Mouse (Mus musculus): ENCODE results near the gene Rere.

- TF ChIP-seq CTCF (conservative IDR thresholded peaks at IDR 0.05 in 1 of 2, IDR thresholded peaks at IDR 0.05 in 1 of 2; ENCODE audit: low read depth in 2 of 2, low read length in 2 of 2) (no peak), EP300 (IDR thresholded peaks at IDR 0.05; ENCODE audit: low read length) (no peak), KAT2A (IDR thresholded peaks at IDR 0.05; ENCODE audit: insufficient replicate concordance, low read length) (no peak), ZKSCAN1 (IDR thresholded peaks at IDR 0.05; ENCODE audit: borderline replicate concordance, low read depth, low read length) (no peak), HCFC1 (IDR thresholded peaks at IDR 0.05; ENCODE audit: low read depth, low read length) (no peak), CHD1 (IDR thresholded peaks at IDR 0.05; ENCODE audit: low read depth, low read length) (no peak), JUND (conservative IDR thresholded peaks at IDR 0.05; ENCODE audit: low read depth, low read length) (no peak)
These were observed 43.6 kb upstream of the Rere start for GRCm38 (mm10) chr4:150237636-150238361.

All from CH12.LX (cell line).